ENCODE assay signal across 9 mouse cellular contexts in genomic region chr7:84018291-84019266, GRCm38 (mm10).
DNase-seq lines count a peak whose midpoint lies in the region; ATAC-seq lines count a peak whose summit lies in the region.
"Had no signal": no experiment of that assay in that cellular context is flagged by ENCODE, and none has a peak within 500 bp of the region (broad histone marks: within the 10 kb centered on the region; RNA-seq: fewer than 3 reads in every experiment).

No protein-coding gene starts in this region.

- peaks cover 60% of the 10 kb centered on the region for H3K4me1 ChIP-seq in megakaryocyte, embryonic 14.5 days
- peaks cover 14% of the 10 kb centered on the region for H3K4me1 ChIP-seq in heart, embryonic 12.5 days (replicated peaks)

- H3K36me3 ChIP-seq in megakaryocyte, embryonic 14.5 days (replicated peaks; ENCODE audit: low read length), result no peaks in the 10 kb centered on the region
- no peaks in the 10 kb centered on the region for H3K36me3 ChIP-seq in heart, embryonic 12.5 days
- H3K36me3 ChIP-seq: limb, embryonic 12.5 days had no signal

- peak; percentile 62 to 63 for DNase-seq in kidney, postnatal 25 days
- DNase-seq in testis, postnatal 10 days (ENCODE audit: low spot score), result peak; percentile 67
- DNase-seq in spleen, adult 18-20 months, result no peak
- DNase-seq in layer of hippocampus, postnatal 14 days (ENCODE audit: low spot score in 2 of 2), result no peak
- no peak for DNase-seq in thymus, postnatal 36 days

- H3K9ac ChIP-seq in heart, embryonic 12.5 days, result no peak overlapping the region
- H3K9ac ChIP-seq: limb, embryonic 12.5 days had no signal

- no peak overlapping the region for H3K4me2 ChIP-seq in heart, embryonic 12.5 days
- H3K4me2 ChIP-seq: limb, embryonic 12.5 days had no signal

- H3K27ac ChIP-seq in heart, embryonic 12.5 days (ENCODE audit: poor library complexity, severe bottlenecking), result no peak overlapping the region
- H3K27ac ChIP-seq: limb, embryonic 12.5 days had no signal

- no peak for ATAC-seq in megakaryocyte, adult 5-6 weeks (ENCODE audit: poor library complexity, severe bottlenecking)
- peak; percentile 48; the same call in 1 of the 2 replicates for ATAC-seq in heart, embryonic 12.5 days (ENCODE audit: insufficient number of reproducible peaks, low FRiP score)

- H3K27me3 ChIP-seq in megakaryocyte, embryonic 14.5 days (replicated peaks), result peaks cover 32% of the 10 kb centered on the region
- no peaks in the 10 kb centered on the region for H3K27me3 ChIP-seq in heart, embryonic 12.5 days (replicated peaks)
- H3K27me3 ChIP-seq: limb, embryonic 12.5 days had no signal

- H3K4me3 ChIP-seq in megakaryocyte, embryonic 14.5 days (replicated peaks), result peak overlapping the region; percentile 24
- H3K4me3 ChIP-seq in heart, embryonic 12.5 days, result no peak overlapping the region
- H3K4me3 ChIP-seq: limb, embryonic 12.5 days had no signal

- 51% methylated on average over 5 of the region's 5 CpGs for WGBS in heart, embryonic 12.5 days

- H3K9me3 ChIP-seq in megakaryocyte, embryonic 14.5 days, result no peaks in the 10 kb centered on the region
- no peaks in the 10 kb centered on the region for H3K9me3 ChIP-seq in heart, embryonic 12.5 days (replicated peaks)
- H3K9me3 ChIP-seq: limb, embryonic 12.5 days had no signal

Comparison
In these comparisons a context has a peak if more than half of its experiments do, and no peak if none do; other contexts are left out.
1. DNase-seq: peak in kidney, postnatal 25 days (2 of 2) and testis, postnatal 10 days (single experiment); none in spleen, adult 18-20 months (0 of 2), layer of hippocampus, postnatal 14 days (0 of 2) and thymus, postnatal 36 days (0 of 2).